Mouse (Mus musculus) activated CD4-positive, CD25-positive, alpha-beta regulatory T cell, adult 9 weeks (primary cell): ENCODE results near the gene Cabp5. TPM values are rescaled to one million over a fixed set of nuclear protein-coding genes. Genes with fewer than 3 reads are reported as not detected.

Experiments
- polyA plus RNA-seq: library from polyadenylated mRNA; unstranded; fragments of 100-300 nt; shearing (Covaris generic); gene quantifications from one replicate; pipeline ENCODE4 v1.2.1, GENCODE M21; 2017

Cabp5 gene
- polyA plus RNA-seq: not detected

DNA sequence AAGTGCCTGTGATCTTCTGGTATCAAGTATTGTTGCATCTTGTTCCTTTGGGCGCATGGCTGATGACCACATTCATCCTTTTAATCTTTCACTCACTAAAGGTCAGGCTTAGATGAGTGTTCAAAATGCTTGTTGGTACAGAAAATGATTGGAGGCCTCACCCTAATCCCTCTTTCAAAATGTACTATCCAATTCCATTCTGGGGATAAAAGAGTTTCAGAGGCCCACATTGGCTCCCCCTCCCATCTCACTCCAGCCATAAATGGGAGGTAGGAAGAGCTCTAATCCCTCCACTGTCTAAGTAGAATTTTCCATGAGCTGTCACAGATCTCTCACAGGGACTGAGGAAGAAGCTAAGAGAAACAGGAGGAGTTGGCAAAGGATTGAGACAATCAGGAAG is at the start of gene Cabp5:
Gene Cabp5, plus strand, starts transcription at position 301 of the 400 bp plus-strand sequence.

DNA sequence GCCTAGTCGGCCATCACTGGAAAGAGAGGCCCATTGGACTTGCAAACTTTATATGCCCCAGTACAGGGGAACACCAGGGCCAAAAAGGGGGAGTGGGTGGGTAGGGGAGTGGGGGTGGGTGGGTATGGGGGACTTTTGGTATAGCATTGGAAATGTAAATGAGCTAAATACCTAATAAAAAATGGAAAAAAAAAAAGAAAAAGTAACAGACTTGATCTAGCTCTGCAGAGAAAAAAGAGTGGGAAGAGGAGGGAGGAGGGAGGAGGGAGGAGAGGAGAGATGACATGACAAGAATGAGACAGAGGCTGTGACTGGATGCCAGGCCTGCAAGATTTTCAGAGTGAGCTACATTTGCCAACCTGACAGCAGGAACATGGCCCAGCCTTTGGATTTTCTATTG is 52.6 kb downstream of the Cabp5 start, which contains the start of gene Bsph1:
Gene Bsph1, plus strand, starts transcription at position 301 of the 400 bp plus-strand sequence.

Other genes with a start within 250 kb of the Cabp5 start
- gene Vmn1r88, start 238.6 kb upstream of the Cabp5 start, polyA plus RNA-seq: not detected
- not detected for gene Vmn1r89, start 185.1 kb upstream of the Cabp5 start, polyA plus RNA-seq
- 30.0 TPM for gene Lig1, start 120.8 kb upstream of the Cabp5 start, polyA plus RNA-seq
- gene Zswim9, start 119.4 kb upstream of the Cabp5 start, polyA plus RNA-seq: 5.3 TPM
- gene Pla2g4c, start 73.5 kb upstream of the Cabp5 start, polyA plus RNA-seq: 0.11 TPM
- not detected for gene Bsph1, start 52.7 kb downstream of the Cabp5 start, polyA plus RNA-seq
- not detected for gene Bsph2, start 172.9 kb downstream of the Cabp5 start, polyA plus RNA-seq
- not detected for gene Sult2a5, start 225.8 kb downstream of the Cabp5 start, polyA plus RNA-seq